Mouse (Mus musculus) liver, adult 2 months (tissue): ENCODE measurements around the gene Sec1. TPM values are rescaled to one million over a fixed set of nuclear protein-coding genes. Genes with fewer than 3 reads are reported as not detected.
"Not testable (repeated sequence)": the region's sequence is repeated elsewhere in the genome, so short reads cannot be mapped to it uniquely, and the experiment has no call there.

Experiments
- DNase-seq: peaks from one replicate; pipeline ENCODE4 v3.0.0-alpha.2; 2011; ENCODE audit warnings: low read depth, low spot score; ENCODE audit errors: extremely low read depth
- H3K27ac ChIP-seq: fragments of 200-500 bp; replicated peaks from 2 replicates; pipeline ENCODE4 v1.5.1; 2012; ENCODE audit warnings: low read depth, mild to moderate bottlenecking, control low read depth, inconsistent platforms, low read length; ENCODE audit not compliant: insufficient read depth
- H3K27me3 ChIP-seq: fragments of 200-500 bp; 2 replicates; pipeline ENCODE4 v1.6.1; 2012; ENCODE audit warnings: mild to moderate bottlenecking, moderate library complexity, low read length, inconsistent platforms; ENCODE audit not compliant: control insufficient read depth, insufficient read depth
- H3K36me3 ChIP-seq: fragments of 200-500 bp; 2 replicates; pipeline ENCODE4 v1.6.1; 2012; ENCODE audit warnings: low read length, inconsistent platforms; ENCODE audit not compliant: control insufficient read depth, insufficient read depth
- H3K4me1 ChIP-seq: fragments of 200-500 bp; 2 replicates; pipeline ENCODE4 v1.6.1; 2011; ENCODE audit warnings: low read length; ENCODE audit not compliant: control insufficient read depth, insufficient read depth
- H3K4me3 ChIP-seq: fragments of 200-500 bp; 2 replicates; pipeline ENCODE4 v1.5.1; 2011; ENCODE audit warnings: low read depth, mild to moderate bottlenecking, control low read depth, low read length, moderate library complexity; ENCODE audit not compliant: insufficient read depth
- H3K79me2 ChIP-seq: fragments of 200-500 bp; 2 replicates; pipeline ENCODE4 v1.6.1; 2012; ENCODE audit warnings: inconsistent platforms, mild to moderate bottlenecking, low read length, moderate library complexity; ENCODE audit not compliant: control insufficient read depth, insufficient read depth
- H3K9ac ChIP-seq: fragments of 200-500 bp; 2 replicates; pipeline ENCODE4 v1.6.1; 2012; ENCODE audit warnings: low read depth, mild to moderate bottlenecking, control low read depth, inconsistent platforms, low read length
- CTCF ChIP-seq: fragments of 200-500 bp; IDR thresholded peaks from 2 replicates; pipeline ENCODE4 v1.5.1; 2011; ENCODE audit warnings: low read depth, low read length, control low read depth
- POLR2A ChIP-seq: fragments of 200-500 bp; IDR thresholded peaks from 2 replicates; pipeline ENCODE4 v1.6.1; 2011; ENCODE audit warnings: low read length, control low read depth; ENCODE audit not compliant: insufficient read depth; ENCODE audit errors: extremely low read depth
- WGBS: fragments of 180-500 bp; shearing (Covaris S2); methylation state at CpG from one replicate; pipeline ENCODE4 v1.1.7; 2018; 5-methylcytosine and 5-hydroxymethylcytosine counted together
- polyA plus RNA-seq: library from polyadenylated mRNA; depleted of rRNA; stranded (reverse); fragments of >200 nt; gene quantifications from 2 replicates; pipeline ENCODE4 v1.2.3, GENCODE M21; 2012
- total RNA-seq: library from RNA; depleted of rRNA; stranded (reverse); fragments of >200 nt; gene quantifications from 2 replicates; pipeline ENCODE4 v1.2.3, GENCODE M21; 2014

The Sec1 gene
- total and polyA plus RNA-seq, 2 experiments = not detected

DNA sequence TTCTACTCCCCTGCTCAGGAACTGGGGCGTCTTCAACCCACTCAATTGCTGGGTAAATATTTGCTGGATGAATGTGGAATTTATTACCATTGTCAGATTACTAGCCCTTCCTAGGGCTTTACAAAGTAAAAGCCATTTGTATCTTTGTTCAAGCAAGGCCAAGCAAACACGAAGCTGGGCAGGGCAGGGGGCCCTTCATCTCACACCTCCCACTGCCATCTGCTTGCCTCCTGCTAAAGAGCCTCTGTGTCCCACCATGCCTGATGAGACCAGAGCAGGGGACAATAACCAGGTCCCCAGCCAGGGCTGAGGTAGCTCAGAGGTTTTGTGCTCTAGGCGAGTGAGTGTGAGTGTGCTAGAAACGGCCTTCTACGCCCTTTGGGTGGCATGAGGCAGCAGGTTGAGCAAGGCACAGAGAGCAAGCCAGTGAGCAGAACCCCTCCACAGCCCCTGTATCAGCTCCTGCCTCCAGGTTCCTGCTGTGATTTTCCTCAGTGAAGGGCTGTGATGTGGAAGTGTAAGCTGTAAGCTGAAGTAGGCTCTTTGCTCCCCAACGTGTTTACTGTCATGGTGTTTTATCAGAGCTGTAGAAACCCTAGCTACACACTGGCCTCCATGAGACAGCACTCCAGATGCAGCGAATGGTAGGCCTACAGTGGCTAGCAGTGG lies 16.4 kb downstream of the Sec1 start:
- H3K9ac ChIP-seq = no peak overlapping the region
- DNase-seq = no peak
- H3K27me3 ChIP-seq = no peaks in the 10 kb centered on the region
- 78% methylated on average over 7 of the region's 7 CpGs for WGBS
- no peaks in the 10 kb centered on the region for H3K79me2 ChIP-seq
- no peaks in the 10 kb centered on the region for H3K36me3 ChIP-seq
- TF ChIP-seq POLR2A (no peak), CTCF (no peak)
- no peak overlapping the region for H3K4me3 ChIP-seq
- H3K4me1 ChIP-seq = no peaks in the 10 kb centered on the region
- no peak overlapping the region for H3K27ac ChIP-seq

- H3K36me3 ChIP-seq = no peaks in the 10 kb centered on the region
- WGBS = 97% methylated on average over 9 of the region's 9 CpGs
Measured at GRCm38 (mm10) chr7:45668921-45669320, 25.3 kb downstream of the Sec1 start.

GRCm38 (mm10) chr7:45667761-45668160 lies 26.4 kb downstream of the Sec1 start:
- H3K9ac ChIP-seq = no peak overlapping the region
- no peaks in the 10 kb centered on the region for H3K27me3 ChIP-seq
- no peak overlapping the region for H3K4me3 ChIP-seq
- no peak overlapping the region for H3K27ac ChIP-seq
- no peaks in the 10 kb centered on the region for H3K36me3 ChIP-seq
- TF ChIP-seq POLR2A (no peak), CTCF (no peak)
- H3K79me2 ChIP-seq = no peaks in the 10 kb centered on the region
- 89% methylated on average over 14 of the region's 14 CpGs for WGBS
- DNase-seq = no peak
- H3K4me1 ChIP-seq = no peaks in the 10 kb centered on the region

More at GRCm38 (mm10) chr7:45668921-45669320, 25.3 kb downstream of the Sec1 start:
- H3K4me1 ChIP-seq = no peaks in the 10 kb centered on the region
- no peak overlapping the region for H3K27ac ChIP-seq
- H3K27me3 ChIP-seq = no peaks in the 10 kb centered on the region
- H3K9ac ChIP-seq = no peak overlapping the region
- H3K4me3 ChIP-seq = no peak overlapping the region
- peak; percentile 28; the same call in 1 of the 2 replicates for TF ChIP-seq CTCF
- TF ChIP-seq POLR2A = no peak
- no peaks in the 10 kb centered on the region for H3K79me2 ChIP-seq
- no peak for DNase-seq

- Histone ChIP-seq H3K27me3 (no peaks in the 10 kb centered on the region), H3K79me2 (no peaks in the 10 kb centered on the region), H3K4me1 (no peaks in the 10 kb centered on the region), H3K36me3 (no peaks in the 10 kb centered on the region), H3K27ac (no peak within 1 kb of the TSS), H3K4me3 (no peak within 1 kb of the TSS), H3K9ac (no peak within 1 kb of the TSS)
- 79% methylated on average over 7 of the region's 7 CpGs for WGBS
- no peak for TF ChIP-seq CTCF
- DNase-seq = no peak
Measured at GRCm38 (mm10) chr7:45666161-45666560, 28.0 kb downstream of the Sec1 start, which contains the start of gene Fut2. Gene Fut2, minus strand, starts transcription at chr7:45666394.

- Histone ChIP-seq H3K9ac (no peak overlapping the region), H3K4me3 (no peak overlapping the region), H3K79me2 (no peaks in the 10 kb centered on the region), H3K27me3 (no peaks in the 10 kb centered on the region), H3K27ac (no peak overlapping the region), H3K36me3 (no peaks in the 10 kb centered on the region), H3K4me1 (no peaks in the 10 kb centered on the region)
- TF ChIP-seq POLR2A (no peak), CTCF (no peak)
- no peak for DNase-seq
- WGBS = 48% methylated on average over 13 of the region's 13 CpGs
Measured at GRCm38 (mm10) chr7:45665303-45666138, 28.7 kb downstream of the Sec1 start.

GRCm38 (mm10) chr7:45661702-45662101 lies 32.5 kb downstream of the Sec1 start:
- not testable (repeated sequence) for H3K4me1 ChIP-seq, H3K36me3 ChIP-seq, H3K27ac ChIP-seq, H3K9ac ChIP-seq, H3K27me3 ChIP-seq, DNase-seq, H3K79me2 ChIP-seq, H3K4me3 ChIP-seq
- WGBS = 95% methylated on average over 6 of the region's 6 CpGs
